Mouse (Mus musculus) liver, embryonic 15.5 days (tissue): ENCODE measurements around the gene Bptf. TPM values are rescaled to one million over a fixed set of nuclear protein-coding genes. Genes with fewer than 3 reads are reported as not detected.

Experiments used
- polyA plus RNA-seq: library from polyadenylated mRNA; unstranded; fragments of >200 nt; fragmentation: Nextera tagmentation; extraction: Ambion mirVana; gene quantifications from 2 replicates; pipeline ENCODE4 v1.2.1, GENCODE M21; 2015

The Bptf gene
- polyA plus RNA-seq, 1 experiment from 2014 or later, result 7.8 TPM

Other genes starting within 250 kb of the Bptf start
- 2.7 and 3.2 TPM in 2 replicates for gene Smurf2, start 211.4 kb downstream of the Bptf start, polyA plus RNA-seq
- gene Kpna2, start 132.6 kb downstream of the Bptf start, polyA plus RNA-seq, result 246 and 250 TPM in 2 replicates
- 4.5 and 5.6 TPM in 2 replicates for gene 1810010H24Rik, start 106.4 kb downstream of the Bptf start, polyA plus RNA-seq
- gene Nol11, start 57.3 kb upstream of the Bptf start, polyA plus RNA-seq, result 19.4 and 24.7 TPM in 2 replicates